Mouse (Mus musculus) lung, postnatal 0 days (tissue): ENCODE measurements around the gene Wfikkn2.

Experiments used
- CTCF ChIP-seq: IDR thresholded peaks from 2 replicates; pipeline ENCODE4 v1.5.1; 2016; ENCODE audit warnings: antibody characterized with exemption, mild to moderate bottlenecking
- EP300 ChIP-seq: IDR thresholded peaks from 2 replicates; pipeline ENCODE4 v1.6.1; 2016; ENCODE audit warnings: antibody characterized with exemption, mild to moderate bottlenecking, control low read depth

- TF ChIP-seq CTCF: no peak
- no peak for TF ChIP-seq EP300
Measured at GRCm38 (mm10) chr11:94282291-94282690, 36.5 kb upstream of the Wfikkn2 start.
